Mouse (Mus musculus) liver, embryonic 12.5 days (tissue): ENCODE results near the gene Ap1m2. TPM values are rescaled to one million over a fixed set of nuclear protein-coding genes. Genes with fewer than 3 reads are reported as not detected.

Source experiments
- ATAC-seq: fragments of 200-750 bp; cut with Nextera tagmentation; 2 replicates; pipeline ENCODE4 v1.8.0; 2017; ENCODE audit warnings: moderate number of reproducible peaks, mild to moderate bottlenecking, moderate library complexity
- H3K27ac ChIP-seq: fragments of 300-500 bp; sonication (generic); 2 replicates; pipeline ENCODE4 v1.5.1; 2016; ENCODE audit warnings: mild to moderate bottlenecking
- H3K27me3 ChIP-seq: fragments of 300-500 bp; sonication (generic); replicated peaks from 2 replicates; pipeline ENCODE4 v1.6.1; 2016; ENCODE audit warnings: mild to moderate bottlenecking, moderate library complexity
- H3K36me3 ChIP-seq: fragments of 300-500 bp; sonication (generic); 2 replicates; pipeline ENCODE4 v1.6.1; 2016; ENCODE audit warnings: mild to moderate bottlenecking, moderate library complexity
- H3K4me1 ChIP-seq: fragments of 300-500 bp; sonication (generic); 2 replicates; pipeline ENCODE4 v1.6.1; 2016
- H3K4me2 ChIP-seq: fragments of 300-500 bp; sonication (generic); 2 replicates; pipeline ENCODE4 v1.6.1; 2016; ENCODE audit warnings: mild to moderate bottlenecking, moderate library complexity
- H3K4me3 ChIP-seq: fragments of 300-500 bp; sonication (generic); 2 replicates; pipeline ENCODE4 v1.5.1; 2016; ENCODE audit warnings: mild to moderate bottlenecking, moderate library complexity
- H3K9ac ChIP-seq: fragments of 300-500 bp; sonication (generic); 2 replicates; pipeline ENCODE4 v1.6.1; 2016; ENCODE audit warnings: mild to moderate bottlenecking, moderate library complexity
- H3K9me3 ChIP-seq: fragments of 300-500 bp; sonication (generic); replicated peaks from 2 replicates; pipeline ENCODE4 v1.6.1; 2016; ENCODE audit warnings: mild to moderate bottlenecking, moderate library complexity
- WGBS: fragments of 180-500 bp; shearing (Covaris S2); methylation state at CpG from one replicate; pipeline ENCODE4 v1.1.7; 2016; ENCODE audit not compliant: insufficient replicate concordance; 5-methylcytosine and 5-hydroxymethylcytosine counted together
- polyA plus RNA-seq: library from polyadenylated mRNA; unstranded; fragments of >200 nt; fragmentation: Nextera tagmentation; extraction: Ambion mirVana; gene quantifications from 2 replicates; pipeline ENCODE4 v1.2.1, GENCODE M21; 2016

The Ap1m2 gene
- polyA plus RNA-seq, 1 experiment from 2014 or later, result 0.25 TPM

GRCm38 (mm10) chr9:21249629-21250508 lies 62.3 kb downstream of the Ap1m2 start:
- H3K36me3 ChIP-seq, result no peaks in the 10 kb centered on the region
- H3K9ac ChIP-seq, result no peak overlapping the region
- no peak overlapping the region for H3K27ac ChIP-seq
- peak; percentile 51 for ATAC-seq
- H3K4me1 ChIP-seq, result peaks cover 22% of the 10 kb centered on the region
- H3K27me3 ChIP-seq, result peaks cover 92% of the 10 kb centered on the region
- H3K4me2 ChIP-seq, result no peak overlapping the region
- no peaks in the 10 kb centered on the region for H3K9me3 ChIP-seq
- WGBS, result 18% methylated on average over 17 of the region's 17 CpGs
- no peak overlapping the region for H3K4me3 ChIP-seq

GRCm38 (mm10) chr9:21248326-21248725 lies 63.8 kb downstream of the Ap1m2 start, which contains the start of gene S1pr5:
Gene S1pr5 (minus strand): TSS chr9:21248443.
- H3K36me3 ChIP-seq, result no peaks in the 10 kb centered on the region
- H3K4me1 ChIP-seq, result peaks cover 34% of the 10 kb centered on the region
- peak within 1 kb of the TSS; percentile 38 for H3K4me3 ChIP-seq
- ATAC-seq, result no peak
- H3K27me3 ChIP-seq, result peaks cover 99% of the 10 kb centered on the region
- no peaks in the 10 kb centered on the region for H3K9me3 ChIP-seq
- no peak within 1 kb of the TSS for H3K9ac ChIP-seq
- 4% methylated on average over 30 of the region's 30 CpGs for WGBS
- H3K27ac ChIP-seq, result no peak within 1 kb of the TSS
- peak within 1 kb of the TSS; percentile 53 for H3K4me2 ChIP-seq

GRCm38 (mm10) chr9:21246342-21246741 lies 65.8 kb downstream of the Ap1m2 start:
- Histone ChIP-seq H3K4me2 (no peak overlapping the region), H3K27me3 (peaks cover 98% of the 10 kb centered on the region)

GRCm38 (mm10) chr9:21245113-21245487 lies 67.0 kb downstream of the Ap1m2 start:
- H3K27ac ChIP-seq, result no peak overlapping the region
- H3K4me1 ChIP-seq, result peaks cover 35% of the 10 kb centered on the region
- H3K36me3 ChIP-seq, result no peaks in the 10 kb centered on the region
- H3K9ac ChIP-seq, result no peak overlapping the region
- ATAC-seq, result no peak
- peaks cover 86% of the 10 kb centered on the region for H3K27me3 ChIP-seq
- H3K4me2 ChIP-seq, result peak overlapping the region; percentile 68
- peak overlapping the region; percentile 39 for H3K4me3 ChIP-seq
- WGBS, result 5% methylated on average over 16 of the region's 16 CpGs
- H3K9me3 ChIP-seq, result 0 out of 2 replicates have a peak, but pooled peaks cover 4% of the 10 kb centered on the region

More at GRCm38 (mm10) chr9:21246342-21246741, 65.8 kb downstream of the Ap1m2 start:
- Histone ChIP-seq H3K4me1 (peaks cover 34% of the 10 kb centered on the region), H3K36me3 (no peaks in the 10 kb centered on the region), H3K27ac (no peak overlapping the region), H3K9me3 (0 out of 2 replicates have a peak, but pooled peaks cover 4% of the 10 kb centered on the region), H3K4me3 (no peak overlapping the region), H3K9ac (no peak overlapping the region)
- ATAC-seq, result no peak
- 74% methylated on average over 1 of the region's 1 CpGs for WGBS

- Histone ChIP-seq H3K9me3 (0 out of 2 replicates have a peak, but pooled peaks cover 4% of the 10 kb centered on the region), H3K4me1 (peaks cover 37% of the 10 kb centered on the region), H3K36me3 (no peaks in the 10 kb centered on the region), H3K9ac (no peak overlapping the region), H3K27me3 (peaks cover 81% of the 10 kb centered on the region), H3K27ac (no peak overlapping the region), H3K4me3 (peak overlapping the region; percentile 39), H3K4me2 (peak overlapping the region; percentile 68)
- no peak for ATAC-seq
- WGBS, result 2% methylated on average over 72 of the region's 72 CpGs
These were observed 67.6 kb downstream of the Ap1m2 start for GRCm38 (mm10) chr9:21244428-21245112.

Other genes starting within 250 kb of the Ap1m2 start
- 0.62 TPM in 1 of 2 replicates, not detected in the other for gene Zglp1, start 245.2 kb downstream of the Ap1m2 start, polyA plus RNA-seq
- 0.77 and 0.98 TPM in 2 replicates for gene Gm49373, start 239.2 kb downstream of the Ap1m2 start, polyA plus RNA-seq
- gene Fdx1l, start 238.7 kb downstream of the Ap1m2 start, polyA plus RNA-seq, result 48.7 and 49.6 TPM in 2 replicates
- gene Gm38431, start 220.3 kb downstream of the Ap1m2 start, polyA plus RNA-seq, result 1.2 and 2.1 TPM in 2 replicates
- 39.8 and 43.8 TPM in 2 replicates for gene Raver1, start 220.3 kb downstream of the Ap1m2 start, polyA plus RNA-seq
- gene Tyk2, start 181.1 kb downstream of the Ap1m2 start, polyA plus RNA-seq, result 8.5 and 10.4 TPM in 2 replicates
- gene Cdc37, start 162.4 kb downstream of the Ap1m2 start, polyA plus RNA-seq, result 221 and 228 TPM in 2 replicates
- gene Pde4a, start 146.6 kb downstream of the Ap1m2 start, polyA plus RNA-seq, result 2.6 and 2.9 TPM in 2 replicates
- 39.8 and 41.6 TPM in 2 replicates for gene Keap1, start 73.0 kb downstream of the Ap1m2 start, polyA plus RNA-seq
- gene S1pr5, start 63.9 kb downstream of the Ap1m2 start, polyA plus RNA-seq, result 0.10 and 0.12 TPM in 2 replicates
- gene Atg4d, start 47.0 kb downstream of the Ap1m2 start, polyA plus RNA-seq, result 85.7 and 85.9 TPM in 2 replicates
- gene Kri1, start 24.4 kb downstream of the Ap1m2 start, polyA plus RNA-seq, result 14.5 and 15.5 TPM in 2 replicates
- 87.4 and 88.6 TPM in 2 replicates for gene Cdkn2d, start 20.9 kb downstream of the Ap1m2 start, polyA plus RNA-seq
- 29.2 and 32.5 TPM in 2 replicates for gene Slc44a2, start 8.4 kb upstream of the Ap1m2 start, polyA plus RNA-seq
- gene Ilf3, start 55.5 kb upstream of the Ap1m2 start, polyA plus RNA-seq, result 84.1 and 85.3 TPM in 2 replicates
- 31.2 and 32.7 TPM in 2 replicates for gene Qtrt1, start 99.5 kb upstream of the Ap1m2 start, polyA plus RNA-seq
- gene Dnm2, start 112.6 kb upstream of the Ap1m2 start, polyA plus RNA-seq, result 72.2 and 75.5 TPM in 2 replicates
- gene Tmed1, start 197.9 kb upstream of the Ap1m2 start, polyA plus RNA-seq, result 42.8 and 44.0 TPM in 2 replicates
- 2.6 and 3.1 TPM in 2 replicates for gene AB124611, start 213.8 kb upstream of the Ap1m2 start, polyA plus RNA-seq
- gene Carm1, start 234.6 kb upstream of the Ap1m2 start, polyA plus RNA-seq, result 39.0 and 41.0 TPM in 2 replicates